Mouse (Mus musculus) embryonic facial prominence, embryonic 12.5 days (tissue): ENCODE results near the gene H1foo. TPM values are rescaled to one million over a fixed set of nuclear protein-coding genes. Genes with fewer than 3 reads are reported as not detected.

ENCODE experiments used
- ATAC-seq: fragments of 200-750 bp; cut with Nextera tagmentation; 2 replicates; pipeline ENCODE4 v1.8.0; 2017; ENCODE audit not compliant: insufficient number of reproducible peaks, insufficient read depth, low FRiP score, low TSS enrichment
- H3K27ac ChIP-seq: fragments of 300-500 bp; sonication (generic); 2 replicates; pipeline ENCODE4 v1.5.1; 2016; ENCODE audit warnings: mild to moderate bottlenecking
- H3K27me3 ChIP-seq: fragments of 300-500 bp; sonication (generic); 2 replicates; pipeline ENCODE4 v1.6.1; 2016; ENCODE audit warnings: mild to moderate bottlenecking, moderate library complexity
- H3K36me3 ChIP-seq: fragments of 300-500 bp; sonication (generic); 2 replicates; pipeline ENCODE4 v1.6.1; 2016; ENCODE audit warnings: mild to moderate bottlenecking
- H3K4me1 ChIP-seq: fragments of 300-500 bp; sonication (generic); 2 replicates; pipeline ENCODE4 v1.6.1; 2016
- H3K4me2 ChIP-seq: fragments of 300-500 bp; sonication (generic); replicated peaks from 2 replicates; pipeline ENCODE4 v1.6.1; 2016; ENCODE audit warnings: mild to moderate bottlenecking, moderate library complexity
- H3K4me3 ChIP-seq: fragments of 300-500 bp; sonication (generic); 2 replicates; pipeline ENCODE4 v1.5.1; 2016; ENCODE audit warnings: mild to moderate bottlenecking
- H3K9ac ChIP-seq: fragments of 300-500 bp; sonication (generic); 2 replicates; pipeline ENCODE4 v1.6.1; 2016; ENCODE audit warnings: mild to moderate bottlenecking, moderate library complexity
- H3K9me3 ChIP-seq: fragments of 300-500 bp; sonication (generic); 2 replicates; pipeline ENCODE4 v1.6.1; 2016; ENCODE audit warnings: mild to moderate bottlenecking, moderate library complexity
- WGBS: fragments of 180-500 bp; shearing (Covaris S2); methylation state at CpG from one replicate; pipeline ENCODE4 v1.1.7; 2016; 5-methylcytosine and 5-hydroxymethylcytosine counted together
- polyA plus RNA-seq: library from polyadenylated mRNA; unstranded; fragments of >200 nt; fragmentation: Nextera tagmentation; extraction: Ambion mirVana; gene quantifications from 2 replicates; pipeline ENCODE4 v1.2.1, GENCODE M21; 2016

Gene H1foo
- polyA plus RNA-seq, 1 experiment from 2014 or later: not detected

GRCm38 (mm10) chr6:115990056-115990455 lies 45.3 kb downstream of the H1foo start:
- Histone ChIP-seq H3K4me2 (peak overlapping the region; percentile 13; the same call in 1 of the 2 replicates), H3K4me3 (peak overlapping the region; percentile 4; the same call in 1 of the 2 replicates), H3K27ac (no peak overlapping the region), H3K36me3 (no peaks in the 10 kb centered on the region), H3K4me1 (peaks cover 56% of the 10 kb centered on the region), H3K9ac (no peak overlapping the region; the same call in 1 of the 2 replicates), H3K27me3 (peaks cover 45% of the 10 kb centered on the region), H3K9me3 (no peaks in the 10 kb centered on the region)
- no peak for ATAC-seq
- 70% methylated on average over 3 of the region's 3 CpGs for WGBS

GRCm38 (mm10) chr6:115990479-115990878 lies 45.7 kb downstream of the H1foo start:
- Histone ChIP-seq H3K4me1 (peaks cover 53% of the 10 kb centered on the region), H3K36me3 (no peaks in the 10 kb centered on the region), H3K4me2 (no peak overlapping the region; the same call in 1 of the 2 replicates), H3K27ac (no peak overlapping the region), H3K9me3 (no peaks in the 10 kb centered on the region), H3K9ac (peak overlapping the region; percentile 21; the same call in 1 of the 2 replicates), H3K4me3 (peak overlapping the region; percentile 4; the same call in 1 of the 2 replicates), H3K27me3 (peaks cover 45% of the 10 kb centered on the region)
- ATAC-seq: no peak
- 79% methylated on average over 9 of the region's 9 CpGs for WGBS

DNA sequence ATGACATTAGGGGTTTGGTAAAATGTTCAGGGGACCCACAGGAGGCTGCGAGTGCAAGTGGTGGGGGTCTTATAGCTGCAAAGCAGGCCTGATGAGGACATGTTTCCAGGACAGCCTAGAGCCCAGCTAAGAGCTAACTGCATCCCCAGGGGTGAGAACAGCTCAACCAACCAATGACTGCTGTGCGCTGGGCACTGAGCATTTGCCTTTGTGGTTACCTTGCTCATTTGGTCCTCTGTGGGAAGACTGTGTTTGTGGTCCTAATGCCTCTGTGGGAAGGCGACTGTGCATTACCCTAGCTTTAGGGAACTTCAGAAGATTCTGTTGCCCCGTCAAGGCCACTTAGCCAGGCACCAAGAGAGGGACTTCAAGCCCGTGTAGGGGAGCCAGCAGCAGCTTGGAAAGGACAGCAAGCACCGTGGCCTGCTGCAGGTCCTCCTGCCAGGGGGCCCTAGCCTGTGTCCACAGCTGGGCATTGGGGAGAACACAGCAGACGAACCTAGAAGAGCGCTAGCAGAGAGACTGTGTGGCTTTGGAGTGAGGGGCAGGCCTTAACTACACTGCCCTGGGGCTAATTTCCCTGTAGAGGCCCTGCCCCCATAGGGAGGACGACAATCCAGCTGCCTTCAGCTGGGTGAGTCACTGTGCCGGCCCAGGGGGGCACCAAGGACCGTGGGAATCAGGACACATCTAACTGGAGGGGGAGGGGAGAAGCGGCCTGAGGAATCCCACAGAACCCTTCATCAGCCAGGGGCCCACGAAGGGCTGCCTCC lies 46.6 kb downstream of the H1foo start:
- H3K27me3 ChIP-seq: peaks cover 48% of the 10 kb centered on the region
- no peaks in the 10 kb centered on the region for H3K9me3 ChIP-seq
- 25% methylated on average over 13 of the region's 13 CpGs for WGBS
- H3K4me3 ChIP-seq: peak overlapping the region; percentile 55
- H3K27ac ChIP-seq: peak overlapping the region; percentile 36; the same call in 1 of the 2 replicates
- H3K36me3 ChIP-seq: no peaks in the 10 kb centered on the region
- no peak for ATAC-seq
- H3K9ac ChIP-seq: peak overlapping the region; percentile 3
- peak overlapping the region; percentile 90 for H3K4me2 ChIP-seq
- H3K4me1 ChIP-seq: peaks cover 53% of the 10 kb centered on the region

GRCm38 (mm10) chr6:115991881-115992620 lies 47.3 kb downstream of the H1foo start:
- H3K4me3 ChIP-seq: peak overlapping the region; percentile 55
- H3K4me1 ChIP-seq: peaks cover 48% of the 10 kb centered on the region
- H3K27me3 ChIP-seq: peaks cover 48% of the 10 kb centered on the region
- ATAC-seq: no peak
- WGBS: 27% methylated on average over 10 of the region's 10 CpGs
- peak overlapping the region; percentile 36; the same call in 1 of the 2 replicates for H3K27ac ChIP-seq
- H3K9me3 ChIP-seq: no peaks in the 10 kb centered on the region
- peak overlapping the region; percentile 90 for H3K4me2 ChIP-seq
- no peaks in the 10 kb centered on the region for H3K36me3 ChIP-seq
- H3K9ac ChIP-seq: peak overlapping the region; percentile 3

- H3K9ac ChIP-seq: 0 out of 2 replicates have a peak overlapping the region, but pooled peaks have one; percentile 52
- WGBS: 45% methylated on average over 6 of the region's 6 CpGs
- no peaks in the 10 kb centered on the region for H3K36me3 ChIP-seq
- peak overlapping the region; percentile 55 for H3K4me3 ChIP-seq
- no peak for ATAC-seq
- H3K4me1 ChIP-seq: peaks cover 56% of the 10 kb centered on the region
- H3K27me3 ChIP-seq: peaks cover 48% of the 10 kb centered on the region
- H3K9me3 ChIP-seq: no peaks in the 10 kb centered on the region
- peak overlapping the region; percentile 90 for H3K4me2 ChIP-seq
- no peak overlapping the region for H3K27ac ChIP-seq
Measured at GRCm38 (mm10) chr6:115992981-115993380, 48.2 kb downstream of the H1foo start.

- Histone ChIP-seq H3K27ac (peak overlapping the region; percentile 59; the same call in 1 of the 2 replicates), H3K4me1 (peaks cover 60% of the 10 kb centered on the region), H3K4me3 (peak overlapping the region; percentile 55), H3K36me3 (no peaks in the 10 kb centered on the region), H3K9me3 (no peaks in the 10 kb centered on the region), H3K9ac (peak overlapping the region; percentile 52), H3K4me2 (peak overlapping the region; percentile 90), H3K27me3 (peaks cover 48% of the 10 kb centered on the region)
- 1% methylated on average over 86 of the region's 86 CpGs for WGBS
- ATAC-seq: no peak
Measured at GRCm38 (mm10) chr6:115993463-115994145, 48.9 kb downstream of the H1foo start.

- Histone ChIP-seq H3K4me2 (peak overlapping the region; percentile 90), H3K4me1 (peaks cover 60% of the 10 kb centered on the region), H3K27me3 (peaks cover 45% of the 10 kb centered on the region), H3K9ac (peak overlapping the region; percentile 52), H3K27ac (peak overlapping the region; percentile 59), H3K4me3 (peak overlapping the region; percentile 55), H3K9me3 (no peaks in the 10 kb centered on the region), H3K36me3 (no peaks in the 10 kb centered on the region)
- WGBS: under 1% methylated on average over 89 of the region's 93 CpGs
- ATAC-seq: no peak
Measured at GRCm38 (mm10) chr6:115994146-115994876, 49.6 kb downstream of the H1foo start.

- Histone ChIP-seq H3K4me1 (peaks cover 60% of the 10 kb centered on the region), H3K9me3 (no peaks in the 10 kb centered on the region), H3K4me2 (peak within 1 kb of the TSS; percentile 90), H3K27me3 (peaks cover 45% of the 10 kb centered on the region), H3K4me3 (peak within 1 kb of the TSS; percentile 55), H3K27ac (peak within 1 kb of the TSS; percentile 59), H3K36me3 (no peaks in the 10 kb centered on the region), H3K9ac (peak within 1 kb of the TSS; percentile 52)
- ATAC-seq: 0 out of 2 replicates have a peak, but pooled peaks have one; percentile 28
- WGBS: 1% methylated on average over 48 of the region's 51 CpGs
Measured at GRCm38 (mm10) chr6:115994877-115995520, 50.3 kb downstream of the H1foo start, which contains the start of gene Plxnd1. Gene Plxnd1, minus strand, starts transcription at chr6:115995005.

DNA sequence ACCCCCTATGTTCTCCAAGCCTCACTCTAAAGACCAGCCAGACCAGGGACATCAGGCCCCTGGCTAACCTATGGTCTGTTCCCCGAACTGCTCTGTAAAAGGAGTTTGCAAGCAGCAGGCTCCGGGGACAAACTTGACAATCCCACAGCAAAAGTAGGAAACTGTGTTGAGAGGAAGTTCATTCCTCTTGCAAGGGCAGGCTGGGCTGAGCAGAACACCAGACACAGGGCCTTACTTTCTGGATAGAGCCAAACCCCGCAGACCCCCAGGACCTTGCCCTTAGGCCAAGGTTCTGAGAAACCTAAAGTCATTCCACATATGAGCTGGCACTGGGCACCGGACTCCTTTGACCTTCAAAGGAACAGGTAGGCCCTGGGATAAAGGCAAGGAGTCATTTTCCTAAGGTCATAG lies 50.8 kb downstream of the H1foo start:
- Histone ChIP-seq H3K27ac (peak overlapping the region; percentile 59), H3K27me3 (peaks cover 44% of the 10 kb centered on the region), H3K4me1 (peaks cover 60% of the 10 kb centered on the region), H3K36me3 (no peaks in the 10 kb centered on the region), H3K9me3 (no peaks in the 10 kb centered on the region), H3K9ac (no peak overlapping the region), H3K4me2 (peak overlapping the region; percentile 90), H3K4me3 (peak overlapping the region; percentile 55)
- 56% methylated on average over 4 of the region's 4 CpGs for WGBS
- ATAC-seq: no peak

DNA sequence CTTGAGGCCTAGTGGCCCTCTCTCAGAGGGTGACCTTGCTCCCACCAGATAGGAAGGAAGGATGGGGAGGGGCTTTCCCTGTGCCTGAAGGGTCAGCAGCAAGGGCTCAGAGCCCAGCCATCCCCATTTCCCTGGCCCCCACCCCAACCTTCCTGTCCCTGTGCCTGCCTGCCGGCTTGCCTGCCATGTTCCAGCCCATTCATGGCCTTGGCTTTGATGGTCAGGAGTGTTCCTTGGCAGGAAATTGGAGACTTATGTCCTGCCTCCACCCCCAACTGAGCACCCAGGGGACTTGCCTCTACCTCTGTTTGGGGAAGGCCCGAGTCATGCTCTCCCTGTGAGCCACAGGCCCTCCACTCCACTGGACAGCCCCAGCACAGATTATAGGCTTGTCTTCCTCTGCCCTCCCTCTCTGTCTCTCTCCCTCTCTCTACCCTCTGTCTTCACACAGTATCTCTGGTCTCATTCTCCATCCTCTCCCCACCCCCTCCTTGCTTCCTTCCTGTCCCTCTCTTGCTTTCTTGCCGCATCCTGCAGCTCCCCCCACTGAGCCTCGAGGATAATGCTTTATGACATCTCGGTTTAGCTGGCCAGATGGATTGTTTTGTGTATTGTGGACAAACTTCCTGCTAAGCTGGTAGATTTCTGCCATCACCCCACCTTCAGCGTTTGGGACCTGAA lies 51.6 kb downstream of the H1foo start:
- Histone ChIP-seq H3K36me3 (no peaks in the 10 kb centered on the region), H3K4me2 (no peak overlapping the region), H3K9me3 (no peaks in the 10 kb centered on the region), H3K27ac (peak overlapping the region; percentile 59; the same call in 1 of the 2 replicates), H3K4me3 (no peak overlapping the region), H3K9ac (no peak overlapping the region), H3K4me1 (peaks cover 55% of the 10 kb centered on the region), H3K27me3 (peaks cover 36% of the 10 kb centered on the region)
- WGBS: 20% methylated on average over 6 of the region's 6 CpGs
- no peak for ATAC-seq
